Mouse (Mus musculus): ENCODE measurements around the gene Gtpbp6. TPM values are rescaled to one million over a fixed set of nuclear protein-coding genes. Genes with fewer than 3 reads are reported as not detected.
A peak's percentile ranks its signal among the peaks of the same experiment; 100 is the strongest.

The Gtpbp6 gene
- polyA plus RNA-seq, 1 experiment, result 56.7 TPM

DNA sequence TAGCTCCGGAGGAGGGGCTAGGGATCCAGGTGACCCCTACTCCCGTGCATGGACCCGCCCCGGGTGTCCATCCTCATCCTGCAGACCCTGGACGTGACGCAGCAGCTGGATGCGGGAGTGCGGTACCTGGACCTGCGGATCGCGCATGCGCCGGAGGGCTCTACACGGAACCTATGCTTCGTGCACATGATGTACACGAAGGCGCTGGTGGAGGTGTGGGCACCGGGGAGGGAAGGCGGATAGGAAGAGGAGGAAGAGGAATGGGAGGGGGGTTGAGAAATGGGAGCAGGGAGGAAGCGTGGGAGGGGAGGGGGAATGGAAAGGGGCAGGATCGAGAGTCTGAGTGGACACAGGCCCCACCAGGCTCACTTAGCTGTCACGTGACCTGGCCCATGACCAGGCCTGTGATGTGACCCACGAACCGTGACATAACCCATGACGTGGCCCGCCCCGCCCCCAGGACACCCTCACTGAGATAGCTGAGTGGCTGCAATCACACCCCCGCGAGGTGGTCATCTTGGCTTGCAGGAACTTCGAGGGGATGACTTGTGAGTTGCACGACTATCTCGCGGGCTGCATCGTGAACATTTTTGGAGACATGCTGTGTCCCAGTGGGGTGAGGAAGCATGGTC, 6.2 kb downstream of the Gtpbp6 start:
- Histone ChIP-seq H3K79me2 (ENCODE audit: control insufficient read depth, insufficient read depth) (peaks cover 27% of the 10 kb centered on the region), H3K4me3 (ENCODE audit: insufficient read depth, poor library complexity, severe bottlenecking) (no peak overlapping the region), H3K27me3 (ENCODE audit: control insufficient read depth, insufficient read depth, insufficient read length) (no peaks in the 10 kb centered on the region), H3ac (ENCODE audit: control insufficient read depth, insufficient read length, low read depth) (no peak overlapping the region), H3K79me3 (ENCODE audit: low read depth) (peaks cover 16% of the 10 kb centered on the region), H3K36me3 (ENCODE audit: control insufficient read depth, insufficient read depth) (peaks cover 36% of the 10 kb centered on the region)
- TF ChIP-seq MYOD1 (IDR thresholded peaks at IDR 0.05; ENCODE audit: control insufficient read depth, insufficient read length, low read depth), result no peak
- no peak for TF ChIP-seq MYOG (IDR thresholded peaks at IDR 0.05; ENCODE audit: control insufficient read depth, extremely low read depth, insufficient read length)
- no peak for TF ChIP-seq MAX (IDR thresholded peaks at IDR 0.05)
- TF ChIP-seq CTCF (IDR thresholded peaks at IDR 0.05; ENCODE audit: control insufficient read depth, insufficient read depth, insufficient read length), result no peak
- TF ChIP-seq CEBPB (IDR thresholded peaks at IDR 0.05; ENCODE audit: low read depth), result no peak
- peak; percentile 17 for TF ChIP-seq USF1 (IDR thresholded peaks at IDR 0.05; ENCODE audit: low read depth)
- TF ChIP-seq FOSL1 (IDR thresholded peaks at IDR 0.05; ENCODE audit: insufficient read depth, low read length, poor library complexity, severe bottlenecking), result no peak

DNA sequence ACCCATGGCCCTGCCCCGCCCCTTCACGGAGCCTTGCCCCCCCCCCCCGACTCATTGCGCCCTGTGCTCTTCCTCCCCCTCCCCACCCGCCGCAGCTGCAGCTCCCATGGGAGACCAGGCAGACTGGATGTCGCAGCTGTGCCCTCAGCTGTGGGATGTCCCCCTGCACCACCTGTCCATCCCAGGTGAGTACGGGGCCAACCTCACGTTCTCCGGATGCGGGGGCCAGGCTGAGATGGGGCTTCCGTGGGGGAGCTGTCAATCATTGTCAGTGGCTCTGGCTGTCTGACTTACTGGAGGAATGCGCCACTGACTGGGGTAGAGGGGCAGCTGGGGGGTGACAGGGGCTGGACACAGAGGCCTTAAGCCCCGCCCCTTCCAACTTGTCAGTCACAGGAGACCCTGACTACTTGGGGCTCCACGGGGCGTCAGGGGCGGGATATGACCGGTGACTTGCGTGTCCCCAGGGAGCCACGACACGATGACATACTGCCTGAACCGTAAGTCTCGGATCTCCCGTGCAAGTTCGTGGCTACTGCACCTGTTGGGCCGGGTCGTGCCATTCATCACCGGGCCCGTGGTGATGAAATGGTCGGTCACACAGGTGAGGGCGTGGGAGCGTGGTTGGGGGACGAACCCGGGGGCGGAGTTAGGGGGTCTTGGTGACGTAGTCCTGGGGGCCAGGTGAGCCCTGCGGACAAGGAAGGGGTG, 6.9 kb downstream of the Gtpbp6 start:
- no peaks in the 10 kb centered on the region for H3K27me3 ChIP-seq (ENCODE audit: control insufficient read depth, insufficient read depth, insufficient read length)
- no peak overlapping the region for H3ac ChIP-seq (ENCODE audit: control insufficient read depth, insufficient read length, low read depth)
- no peak for TF ChIP-seq MAX (IDR thresholded peaks at IDR 0.05)
- peak; percentile 22 for TF ChIP-seq MYOD1 (IDR thresholded peaks at IDR 0.05; ENCODE audit: control insufficient read depth, insufficient read length, low read depth)
- peaks cover 8% of the 10 kb centered on the region for H3K79me3 ChIP-seq (ENCODE audit: low read depth)
- no peak overlapping the region for H3K4me3 ChIP-seq (ENCODE audit: insufficient read depth, poor library complexity, severe bottlenecking)
- H3K79me2 ChIP-seq (ENCODE audit: control insufficient read depth, insufficient read depth), result peaks cover 19% of the 10 kb centered on the region
- H3K36me3 ChIP-seq (ENCODE audit: control insufficient read depth, insufficient read depth), result peaks cover 31% of the 10 kb centered on the region

DNA sequence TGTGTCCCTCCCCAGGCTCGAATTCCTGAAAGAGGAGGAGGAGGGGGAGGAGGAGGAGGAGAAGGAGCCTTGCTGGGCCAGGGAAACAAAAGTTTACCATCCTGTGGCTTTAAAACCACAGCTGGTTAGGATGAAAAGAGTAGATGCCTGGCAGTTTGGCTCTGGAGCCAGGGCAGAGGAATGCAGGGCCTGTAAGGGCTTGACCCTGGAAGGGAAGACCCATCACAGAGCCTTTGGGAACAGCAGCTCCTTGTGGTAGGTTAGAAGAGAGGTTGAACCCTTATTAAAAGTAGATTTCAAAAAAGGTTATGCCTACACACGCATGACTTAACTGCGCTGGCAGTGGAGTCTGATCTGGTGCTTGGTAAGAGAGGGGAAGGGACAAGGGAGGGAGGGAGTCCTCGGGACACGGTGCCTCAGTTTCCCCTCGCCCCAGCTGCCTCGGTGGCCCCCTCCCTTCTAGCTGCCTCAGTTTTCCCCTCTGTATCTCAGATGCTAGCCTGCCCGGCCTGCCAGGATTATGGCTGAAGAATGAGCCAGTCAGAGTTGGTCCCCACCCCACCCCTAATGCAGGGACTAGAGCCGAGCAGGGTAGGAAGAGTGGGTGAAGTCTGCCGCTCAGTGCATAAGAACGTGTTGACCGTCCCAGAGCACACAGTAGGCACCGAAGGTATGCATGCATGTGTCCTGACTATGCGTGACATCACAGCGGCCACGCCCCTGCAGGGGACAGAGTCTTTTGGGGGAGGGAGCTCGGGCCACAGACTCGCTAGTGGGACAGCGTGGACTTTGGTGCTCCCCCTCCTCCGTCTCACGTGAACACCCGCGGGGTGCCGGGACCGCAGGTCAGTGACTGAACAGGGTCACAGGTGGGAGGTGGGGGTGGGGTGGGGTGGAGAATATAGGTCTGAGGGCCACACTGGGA, 8.1 kb downstream of the Gtpbp6 start, which contains the start of gene Plcxd1:
Gene Plcxd1, plus strand, starts transcription at position 314 of the 925 bp plus-strand sequence.
- H3K36me3 ChIP-seq (ENCODE audit: control insufficient read depth, insufficient read depth), result peaks cover 19% of the 10 kb centered on the region
- peaks cover 8% of the 10 kb centered on the region for H3K79me2 ChIP-seq (ENCODE audit: control insufficient read depth, insufficient read depth)
- no peaks in the 10 kb centered on the region for H3K27me3 ChIP-seq (ENCODE audit: control insufficient read depth, insufficient read depth, insufficient read length)
- no peak within 1 kb of the TSS for H3ac ChIP-seq (ENCODE audit: control insufficient read depth, insufficient read length, low read depth)
- H3K79me3 ChIP-seq (ENCODE audit: low read depth), result no peaks in the 10 kb centered on the region
- TF ChIP-seq MYOD1 (IDR thresholded peaks at IDR 0.05; ENCODE audit: control insufficient read depth, insufficient read length, low read depth), result no peak
- no peak for TF ChIP-seq MYOG (IDR thresholded peaks at IDR 0.05; ENCODE audit: control insufficient read depth, extremely low read depth, insufficient read length)
- no peak for TF ChIP-seq USF1 (IDR thresholded peaks at IDR 0.05; ENCODE audit: low read depth)
- TF ChIP-seq CTCF (IDR thresholded peaks at IDR 0.05; ENCODE audit: control insufficient read depth, insufficient read depth, insufficient read length), result no peak
- TF ChIP-seq FOSL1 (IDR thresholded peaks at IDR 0.05; ENCODE audit: insufficient read depth, low read length, poor library complexity, severe bottlenecking), result no peak
- TF ChIP-seq MAX (IDR thresholded peaks at IDR 0.05), result no peak
- TF ChIP-seq CEBPB (IDR thresholded peaks at IDR 0.05; ENCODE audit: low read depth), result no peak
- H3K4me3 ChIP-seq (ENCODE audit: insufficient read depth, poor library complexity, severe bottlenecking), result no peak within 1 kb of the TSS

DNA sequence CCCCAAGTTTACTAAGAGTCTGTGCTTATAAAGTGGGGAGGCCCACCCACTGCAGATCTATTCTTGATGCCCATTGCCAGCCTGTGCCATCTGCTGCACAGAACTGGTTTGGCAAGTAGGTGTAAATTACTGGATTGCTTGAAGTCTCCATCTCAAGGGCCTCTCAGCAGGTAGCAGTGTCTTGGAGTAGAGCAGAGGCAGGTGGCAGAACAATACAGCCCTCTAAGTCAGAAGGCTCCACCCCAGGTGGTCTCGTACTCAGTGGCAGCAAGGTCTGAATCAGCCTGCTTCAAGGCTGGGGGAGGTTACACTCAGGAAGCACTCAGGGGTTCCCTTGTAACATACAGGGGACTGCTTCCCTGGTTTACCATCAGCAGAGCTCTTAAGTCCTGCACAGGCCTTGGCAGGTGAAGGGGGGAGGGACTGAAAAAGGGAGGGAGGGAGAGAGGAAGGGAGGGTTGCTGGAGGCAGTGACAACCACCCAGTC, 9.0 kb downstream of the Gtpbp6 start:
- Histone ChIP-seq H3K27me3 (ENCODE audit: control insufficient read depth, insufficient read depth, insufficient read length) (no peaks in the 10 kb centered on the region), H3K79me2 (ENCODE audit: control insufficient read depth, insufficient read depth) (no peaks in the 10 kb centered on the region), H3K4me3 (ENCODE audit: insufficient read depth, poor library complexity, severe bottlenecking) (no peak overlapping the region), H3K36me3 (ENCODE audit: control insufficient read depth, insufficient read depth) (peaks cover 11% of the 10 kb centered on the region), H3ac (ENCODE audit: control insufficient read depth, insufficient read length, low read depth) (no peak overlapping the region), H3K79me3 (ENCODE audit: low read depth) (no peaks in the 10 kb centered on the region)
- TF ChIP-seq MAX (IDR thresholded peaks at IDR 0.05) (no peak), CTCF (IDR thresholded peaks at IDR 0.05; ENCODE audit: control insufficient read depth, insufficient read depth, insufficient read length) (no peak), MYOD1 (IDR thresholded peaks at IDR 0.05; ENCODE audit: control insufficient read depth, insufficient read length, low read depth) (no peak), MYOG (IDR thresholded peaks at IDR 0.05; ENCODE audit: control insufficient read depth, extremely low read depth, insufficient read length) (no peak), USF1 (IDR thresholded peaks at IDR 0.05; ENCODE audit: low read depth) (no peak), FOSL1 (IDR thresholded peaks at IDR 0.05; ENCODE audit: insufficient read depth, low read length, poor library complexity, severe bottlenecking) (no peak), CEBPB (IDR thresholded peaks at IDR 0.05; ENCODE audit: low read depth) (no peak)

DNA sequence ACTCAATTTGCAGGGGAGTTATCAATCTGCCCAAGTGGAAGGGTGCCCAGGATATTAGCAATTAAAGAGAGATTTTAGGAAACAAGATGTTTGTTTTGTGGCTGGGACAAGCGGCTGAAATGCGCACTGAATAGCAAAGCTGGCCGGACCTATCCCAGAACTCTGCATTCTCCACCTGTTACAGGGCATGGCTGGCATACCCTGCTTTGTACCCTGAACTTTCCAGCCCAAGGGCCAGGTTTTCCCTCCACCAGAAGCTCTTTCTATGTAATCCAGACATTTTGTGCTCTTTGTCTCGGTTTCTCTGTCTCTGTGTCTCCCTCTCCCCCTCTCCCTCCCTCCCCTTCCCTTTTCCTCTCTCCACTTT, 13.2 kb downstream of the Gtpbp6 start:
- no peaks in the 10 kb centered on the region for H3K36me3 ChIP-seq (ENCODE audit: control insufficient read depth, insufficient read depth)
- no peaks in the 10 kb centered on the region for H3K79me2 ChIP-seq (ENCODE audit: control insufficient read depth, insufficient read depth)
- no peaks in the 10 kb centered on the region for H3K79me3 ChIP-seq (ENCODE audit: low read depth)
- H3K27me3 ChIP-seq (ENCODE audit: control insufficient read depth, insufficient read depth, insufficient read length), result no peaks in the 10 kb centered on the region
- TF ChIP-seq MYOD1 (IDR thresholded peaks at IDR 0.05; ENCODE audit: control insufficient read depth, insufficient read length, low read depth) (no peak), CTCF (IDR thresholded peaks at IDR 0.05; ENCODE audit: control insufficient read depth, insufficient read depth, insufficient read length) (no peak), MAX (IDR thresholded peaks at IDR 0.05) (no peak), FOSL1 (IDR thresholded peaks at IDR 0.05; ENCODE audit: insufficient read depth, low read length, poor library complexity, severe bottlenecking) (no peak), USF1 (IDR thresholded peaks at IDR 0.05; ENCODE audit: low read depth) (no peak), CEBPB (IDR thresholded peaks at IDR 0.05; ENCODE audit: low read depth) (no peak), MYOG (IDR thresholded peaks at IDR 0.05; ENCODE audit: control insufficient read depth, extremely low read depth, insufficient read length) (no peak)
- H3ac ChIP-seq (ENCODE audit: control insufficient read depth, insufficient read length, low read depth), result no peak overlapping the region
- peak overlapping the region; percentile 31 for H3K4me3 ChIP-seq (ENCODE audit: insufficient read depth, poor library complexity, severe bottlenecking)

All from C2C12 (cell line).